Mouse (Mus musculus) liver, postnatal 0 days (tissue): ENCODE results near the gene Dock4. TPM values are rescaled to one million over a fixed set of nuclear protein-coding genes. Genes with fewer than 3 reads are reported as not detected.

ENCODE experiments used
- ATAC-seq: fragments of 200-750 bp; cut with Nextera tagmentation; 2 replicates; pipeline ENCODE4 v1.8.0; 2017; ENCODE audit warnings: mild to moderate bottlenecking, moderate library complexity
- DNase-seq: peaks from one replicate; pipeline ENCODE4 v3.0.0-alpha.2; 2016
- H3K27ac ChIP-seq: fragments of 300-500 bp; sonication (generic); 2 replicates; pipeline ENCODE4 v1.5.1; 2014; ENCODE audit warnings: antibody characterized with exemption, moderate library complexity, mild to moderate bottlenecking, low read depth
- H3K27me3 ChIP-seq: fragments of 300-500 bp; sonication (generic); 2 replicates; pipeline ENCODE4 v1.6.1; 2014; ENCODE audit warnings: low read length, control low read depth, mixed read lengths; ENCODE audit not compliant: insufficient read depth
- H3K36me3 ChIP-seq: fragments of 300-500 bp; sonication (generic); replicated peaks from 2 replicates; pipeline ENCODE4 v1.6.1; 2014; ENCODE audit warnings: mild to moderate bottlenecking, control low read depth, low read length, moderate library complexity, mixed read lengths; ENCODE audit not compliant: insufficient read depth
- H3K4me1 ChIP-seq: fragments of 300-500 bp; sonication (generic); 2 replicates; pipeline ENCODE4 v1.6.1; 2014; ENCODE audit warnings: antibody characterized with exemption, mild to moderate bottlenecking, control low read depth; ENCODE audit not compliant: insufficient read depth
- H3K4me2 ChIP-seq: fragments of 300-500 bp; sonication (generic); 2 replicates; pipeline ENCODE4 v1.6.1; 2014; ENCODE audit warnings: low read depth, mild to moderate bottlenecking, low read length, moderate library complexity, mixed read lengths
- H3K4me3 ChIP-seq: fragments of 300-500 bp; sonication (generic); 2 replicates; pipeline ENCODE4 v1.5.1; 2014; ENCODE audit warnings: low read depth, low read length
- H3K9ac ChIP-seq: fragments of 300-500 bp; sonication (generic); replicated peaks from 2 replicates; pipeline ENCODE4 v1.6.1; 2014; ENCODE audit warnings: mild to moderate bottlenecking, moderate library complexity
- H3K9me3 ChIP-seq: fragments of 300-500 bp; sonication (generic); 2 replicates; pipeline ENCODE4 v1.6.1; 2016; ENCODE audit warnings: mild to moderate bottlenecking, control low read depth, low read length, mixed read lengths
- CTCF ChIP-seq: sonication (generic); IDR thresholded peaks from 2 replicates; pipeline ENCODE4 v1.5.1; 2016; ENCODE audit warnings: antibody characterized with exemption, low read depth
- EP300 ChIP-seq: IDR thresholded peaks from 2 replicates; pipeline ENCODE4 v1.6.1; 2016; ENCODE audit warnings: antibody characterized with exemption, low read depth, mild to moderate bottlenecking
- WGBS: fragments of 180-500 bp; shearing (Covaris S2); extraction: QIAGEN DNeasy Blood & Tissue Kit; methylation state at CpG from one replicate; pipeline ENCODE4 v1.1.7; 2014; ENCODE audit not compliant: insufficient replicate concordance; 5-methylcytosine and 5-hydroxymethylcytosine counted together
- polyA plus RNA-seq: library from polyadenylated mRNA; unstranded; fragments of >200 nt; fragmentation: Nextera tagmentation; extraction: Ambion mirVana; gene quantifications from 2 replicates; pipeline ENCODE4 v1.2.1, GENCODE M21; 2015

Gene Dock4
- polyA plus RNA-seq, 1 experiment from 2014 or later = 1.3 TPM

DNA sequence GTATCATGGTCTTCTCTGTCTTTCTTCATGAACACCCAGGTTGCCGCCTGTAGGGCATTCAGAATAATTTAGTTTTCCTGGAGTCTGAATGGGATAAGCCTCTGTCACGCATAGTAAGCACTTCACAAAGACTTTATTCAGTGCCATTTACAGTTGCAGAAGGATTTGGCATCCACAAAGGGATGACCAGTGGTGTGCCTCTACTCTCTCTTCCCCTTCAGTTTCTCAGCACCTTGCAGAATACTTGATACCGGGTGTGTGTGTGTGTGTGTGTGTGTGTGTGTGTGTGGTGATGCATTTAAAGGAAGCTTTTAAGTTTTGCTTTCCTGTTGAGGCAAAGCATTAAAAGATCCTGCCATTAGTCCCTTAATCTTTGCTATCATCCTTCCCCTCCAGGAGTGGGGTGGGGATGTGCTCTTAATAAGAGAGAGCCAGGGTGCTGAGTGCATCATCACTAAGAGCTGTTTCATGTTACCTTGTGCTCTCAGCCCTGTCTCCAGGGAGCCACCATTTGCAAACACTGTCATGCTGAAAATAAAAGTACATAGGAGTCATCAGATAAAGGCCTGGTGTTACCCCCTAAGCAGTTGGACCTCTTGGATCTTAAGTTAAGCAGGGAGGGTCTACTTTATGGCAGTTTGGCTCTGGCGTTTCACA is 211.6 kb downstream of the Dock4 start:
- DNase-seq (no peak), ATAC-seq (no peak)
- Histone ChIP-seq H3K9ac (no peak overlapping the region), H3K4me3 (no peak overlapping the region), H3K9me3 (no peaks in the 10 kb centered on the region), H3K36me3 (no peaks in the 10 kb centered on the region), H3K27me3 (no peaks in the 10 kb centered on the region), H3K4me2 (no peak overlapping the region), H3K27ac (no peak overlapping the region), H3K4me1 (0 out of 2 replicates have a peak, but pooled peaks cover 3% of the 10 kb centered on the region)
- 74% methylated on average over 4 of the region's 4 CpGs for WGBS
- TF ChIP-seq CTCF (no peak), EP300 (no peak)

DNA sequence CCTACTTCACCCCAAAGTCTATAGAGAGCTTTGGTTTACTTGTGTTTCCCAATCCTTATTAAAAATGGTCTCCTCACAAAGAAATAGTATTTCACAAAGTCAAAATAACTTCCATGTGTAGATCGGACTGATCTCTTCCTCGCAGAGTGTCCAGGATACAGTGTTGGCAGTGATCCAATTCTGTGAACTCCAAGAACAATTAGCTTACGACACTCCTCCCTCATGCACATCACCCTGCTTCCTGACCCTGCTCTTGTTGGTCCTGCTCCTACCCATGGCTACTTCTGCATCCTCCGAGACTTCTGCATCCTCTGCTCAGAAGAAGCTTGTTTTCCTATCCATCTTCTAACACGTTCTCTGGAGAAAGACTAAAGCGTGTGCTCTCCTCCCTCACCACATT is 213.9 kb downstream of the Dock4 start:
- Histone ChIP-seq H3K9me3 (no peaks in the 10 kb centered on the region), H3K9ac (no peak overlapping the region), H3K4me1 (0 out of 2 replicates have a peak, but pooled peaks cover 3% of the 10 kb centered on the region), H3K36me3 (no peaks in the 10 kb centered on the region), H3K27ac (no peak overlapping the region), H3K4me2 (no peak overlapping the region), H3K4me3 (no peak overlapping the region), H3K27me3 (no peaks in the 10 kb centered on the region)
- no peak for ATAC-seq
- WGBS = 61% methylated on average over 6 of the region's 6 CpGs
- DNase-seq = no peak
- TF ChIP-seq EP300 = no peak
- no peak for TF ChIP-seq CTCF

DNA sequence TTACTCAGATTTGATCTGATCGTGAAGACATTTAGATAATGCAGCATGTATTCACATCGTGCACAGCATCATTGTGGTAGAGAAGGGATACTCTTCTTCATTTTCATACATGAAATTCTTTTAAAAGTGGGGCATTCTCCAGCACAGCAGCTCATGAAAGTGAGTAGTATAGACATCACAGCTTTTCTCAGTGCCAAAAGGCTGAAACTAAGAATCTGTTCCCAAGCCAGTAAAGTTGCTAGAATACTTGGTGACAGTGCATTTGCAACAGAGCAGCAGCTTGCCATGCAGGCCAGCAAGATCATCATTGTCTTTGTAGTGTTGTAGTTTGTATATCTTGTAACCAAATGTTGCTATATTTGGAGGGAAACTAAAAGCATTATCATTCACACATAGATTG is 223.7 kb downstream of the Dock4 start:
- Histone ChIP-seq H3K9ac (no peak overlapping the region), H3K4me2 (no peak overlapping the region), H3K9me3 (no peaks in the 10 kb centered on the region), H3K4me3 (no peak overlapping the region), H3K27me3 (no peaks in the 10 kb centered on the region), H3K4me1 (no peaks in the 10 kb centered on the region), H3K36me3 (no peaks in the 10 kb centered on the region), H3K27ac (no peak overlapping the region)
- WGBS = 77% methylated on average over 2 of the region's 2 CpGs
- no peak for DNase-seq
- no peak for ATAC-seq
- TF ChIP-seq EP300 = no peak
- TF ChIP-seq CTCF = no peak

DNA sequence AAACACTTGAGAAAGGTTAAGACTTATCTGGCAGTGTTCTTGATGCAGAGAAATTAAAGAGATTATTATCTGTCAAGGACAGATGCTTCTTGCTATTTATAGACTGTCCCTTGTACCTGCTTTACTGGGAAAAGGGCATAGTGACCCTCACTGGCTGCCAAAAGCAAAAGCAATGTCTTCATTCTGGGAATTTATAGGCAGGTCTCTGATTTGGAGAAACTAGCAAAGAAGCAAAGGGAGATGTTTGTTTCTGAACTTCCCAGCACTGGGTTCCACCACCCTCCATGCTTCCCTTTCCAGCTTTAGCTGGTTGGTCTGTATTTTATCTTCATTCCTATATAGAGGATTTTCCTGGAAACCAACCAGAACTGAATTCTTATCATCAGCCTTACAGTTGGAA is 225.0 kb downstream of the Dock4 start:
- no peak for TF ChIP-seq CTCF
- no peak for TF ChIP-seq EP300
- H3K4me2 ChIP-seq = no peak overlapping the region
- no peak overlapping the region for H3K4me3 ChIP-seq
- H3K4me1 ChIP-seq = no peaks in the 10 kb centered on the region
- H3K9ac ChIP-seq = no peak overlapping the region
- H3K27ac ChIP-seq = no peak overlapping the region
- no peaks in the 10 kb centered on the region for H3K9me3 ChIP-seq
- no peaks in the 10 kb centered on the region for H3K36me3 ChIP-seq
- DNase-seq (no peak), ATAC-seq (no peak)
- H3K27me3 ChIP-seq = no peaks in the 10 kb centered on the region

DNA sequence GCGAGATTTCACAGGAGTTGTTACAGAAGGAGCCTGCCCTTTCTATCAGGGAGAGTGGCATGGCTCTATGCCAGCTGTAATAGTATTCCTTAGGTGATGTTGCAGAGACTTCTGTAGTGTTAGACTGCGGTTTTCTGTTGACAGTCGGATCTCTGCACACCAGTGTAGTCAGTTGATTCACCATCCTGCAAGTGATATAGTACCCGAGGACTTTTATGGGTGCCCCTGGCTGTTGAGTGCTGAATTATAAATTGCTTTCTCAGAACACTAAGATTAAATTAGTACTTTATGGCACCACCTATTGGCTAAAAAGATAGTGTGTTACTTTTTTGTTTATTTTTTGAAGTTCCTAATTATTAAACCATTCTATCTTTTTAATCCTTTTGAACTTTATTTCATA is 234.0 kb downstream of the Dock4 start:
- Histone ChIP-seq H3K4me2 (no peak overlapping the region), H3K27ac (no peak overlapping the region), H3K9me3 (no peaks in the 10 kb centered on the region), H3K36me3 (no peaks in the 10 kb centered on the region), H3K4me3 (no peak overlapping the region), H3K27me3 (no peaks in the 10 kb centered on the region), H3K9ac (no peak overlapping the region), H3K4me1 (no peaks in the 10 kb centered on the region)
- TF ChIP-seq EP300 (no peak), CTCF (0 out of 2 replicates have a peak, but pooled peaks have one; percentile 16)
- 71% methylated on average over 4 of the region's 4 CpGs for WGBS
- DNase-seq (no peak), ATAC-seq (no peak)

DNA sequence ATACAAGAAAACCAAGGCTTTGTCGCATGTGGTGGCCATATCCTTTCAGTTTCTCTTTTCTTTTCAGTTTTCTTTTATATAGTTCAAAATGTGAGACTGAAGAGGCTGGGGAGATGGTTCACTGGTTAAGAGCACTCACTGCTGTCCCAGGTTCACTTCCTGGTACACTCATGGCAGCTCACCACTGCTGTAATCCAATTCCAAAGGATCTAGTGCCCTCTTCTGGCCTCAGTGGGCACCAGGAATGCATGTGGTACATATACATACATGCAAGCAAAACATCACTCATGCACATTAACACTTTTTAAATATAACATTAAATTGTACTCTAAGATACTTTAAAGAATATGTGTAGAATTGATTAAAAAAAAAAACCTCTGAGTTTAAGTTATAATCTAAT is 234.8 kb downstream of the Dock4 start:
- H3K27me3 ChIP-seq = no peaks in the 10 kb centered on the region
- no peaks in the 10 kb centered on the region for H3K4me1 ChIP-seq
- no peak overlapping the region for H3K9ac ChIP-seq
- H3K4me2 ChIP-seq = no peak overlapping the region
- no peak overlapping the region for H3K4me3 ChIP-seq
- DNase-seq (peak; percentile 46), ATAC-seq (0 out of 2 replicates have a peak, but pooled peaks have one; percentile 31)
- no peak for TF ChIP-seq EP300
- TF ChIP-seq CTCF = peak; percentile 71
- H3K27ac ChIP-seq = no peak overlapping the region
- H3K9me3 ChIP-seq = no peaks in the 10 kb centered on the region
- no peaks in the 10 kb centered on the region for H3K36me3 ChIP-seq
- WGBS = 85% methylated on average over 1 of the region's 1 CpGs

DNA sequence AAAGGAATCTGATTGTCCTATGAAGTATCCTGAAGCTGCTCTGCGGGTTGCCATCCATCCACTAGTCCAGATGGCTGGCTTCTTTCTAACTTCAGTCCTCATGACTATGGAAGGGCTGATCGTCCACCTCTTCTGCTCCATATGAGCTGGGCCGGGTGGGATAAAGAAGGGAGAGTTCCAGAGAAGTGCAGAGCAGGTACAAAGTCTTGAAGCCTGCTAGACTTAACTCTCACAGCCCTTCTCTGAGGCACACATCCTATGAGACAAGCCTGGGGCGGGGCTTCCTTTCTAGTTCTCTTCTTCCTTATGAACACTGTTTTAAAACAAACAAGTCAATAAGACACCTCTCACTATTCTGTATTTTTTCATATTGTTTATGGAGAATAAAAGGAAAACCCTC is 245.7 kb downstream of the Dock4 start:
- no peaks in the 10 kb centered on the region for H3K36me3 ChIP-seq
- no peaks in the 10 kb centered on the region for H3K4me1 ChIP-seq
- no peak overlapping the region for H3K9ac ChIP-seq
- H3K9me3 ChIP-seq = no peaks in the 10 kb centered on the region
- DNase-seq (no peak), ATAC-seq (no peak)
- no peaks in the 10 kb centered on the region for H3K27me3 ChIP-seq
- H3K27ac ChIP-seq = no peak overlapping the region
- H3K4me2 ChIP-seq = no peak overlapping the region
- 69% methylated on average over 4 of the region's 4 CpGs for WGBS
- H3K4me3 ChIP-seq = no peak overlapping the region
- no peak for TF ChIP-seq EP300
- no peak for TF ChIP-seq CTCF
